Mouse (Mus musculus) liver, adult 2 months (tissue): ENCODE measurements at regions not wholly inside any gene's neighbourhood (a gene's known extent, or its start where the extent isn't known, plus 50 kb on each side); places are given as distances from the start of the nearest gene placed in this dataset.

ENCODE experiments used
- DNase-seq: peaks from one replicate; pipeline ENCODE4 v3.0.0-alpha.2; 2011; ENCODE audit warnings: low read depth, low spot score; ENCODE audit errors: extremely low read depth
- H3K27ac ChIP-seq: fragments of 200-500 bp; replicated peaks from 2 replicates; pipeline ENCODE4 v1.5.1; 2012; ENCODE audit warnings: low read depth, mild to moderate bottlenecking, control low read depth, inconsistent platforms, low read length; ENCODE audit not compliant: insufficient read depth
- H3K27me3 ChIP-seq: fragments of 200-500 bp; 2 replicates; pipeline ENCODE4 v1.6.1; 2012; ENCODE audit warnings: mild to moderate bottlenecking, moderate library complexity, low read length, inconsistent platforms; ENCODE audit not compliant: control insufficient read depth, insufficient read depth
- H3K36me3 ChIP-seq: fragments of 200-500 bp; 2 replicates; pipeline ENCODE4 v1.6.1; 2012; ENCODE audit warnings: low read length, inconsistent platforms; ENCODE audit not compliant: control insufficient read depth, insufficient read depth
- H3K4me1 ChIP-seq: fragments of 200-500 bp; 2 replicates; pipeline ENCODE4 v1.6.1; 2011; ENCODE audit warnings: low read length; ENCODE audit not compliant: control insufficient read depth, insufficient read depth
- H3K4me3 ChIP-seq: fragments of 200-500 bp; 2 replicates; pipeline ENCODE4 v1.5.1; 2011; ENCODE audit warnings: low read depth, mild to moderate bottlenecking, control low read depth, low read length, moderate library complexity; ENCODE audit not compliant: insufficient read depth
- H3K79me2 ChIP-seq: fragments of 200-500 bp; 2 replicates; pipeline ENCODE4 v1.6.1; 2012; ENCODE audit warnings: inconsistent platforms, mild to moderate bottlenecking, low read length, moderate library complexity; ENCODE audit not compliant: control insufficient read depth, insufficient read depth
- H3K9ac ChIP-seq: fragments of 200-500 bp; 2 replicates; pipeline ENCODE4 v1.6.1; 2012; ENCODE audit warnings: low read depth, mild to moderate bottlenecking, control low read depth, inconsistent platforms, low read length
- CTCF ChIP-seq: fragments of 200-500 bp; IDR thresholded peaks from 2 replicates; pipeline ENCODE4 v1.5.1; 2011; ENCODE audit warnings: low read depth, low read length, control low read depth
- POLR2A ChIP-seq: fragments of 200-500 bp; IDR thresholded peaks from 2 replicates; pipeline ENCODE4 v1.6.1; 2011; ENCODE audit warnings: low read length, control low read depth; ENCODE audit not compliant: insufficient read depth; ENCODE audit errors: extremely low read depth
- WGBS: fragments of 180-500 bp; shearing (Covaris S2); methylation state at CpG from one replicate; pipeline ENCODE4 v1.1.7; 2018; 5-methylcytosine and 5-hydroxymethylcytosine counted together

DNA sequence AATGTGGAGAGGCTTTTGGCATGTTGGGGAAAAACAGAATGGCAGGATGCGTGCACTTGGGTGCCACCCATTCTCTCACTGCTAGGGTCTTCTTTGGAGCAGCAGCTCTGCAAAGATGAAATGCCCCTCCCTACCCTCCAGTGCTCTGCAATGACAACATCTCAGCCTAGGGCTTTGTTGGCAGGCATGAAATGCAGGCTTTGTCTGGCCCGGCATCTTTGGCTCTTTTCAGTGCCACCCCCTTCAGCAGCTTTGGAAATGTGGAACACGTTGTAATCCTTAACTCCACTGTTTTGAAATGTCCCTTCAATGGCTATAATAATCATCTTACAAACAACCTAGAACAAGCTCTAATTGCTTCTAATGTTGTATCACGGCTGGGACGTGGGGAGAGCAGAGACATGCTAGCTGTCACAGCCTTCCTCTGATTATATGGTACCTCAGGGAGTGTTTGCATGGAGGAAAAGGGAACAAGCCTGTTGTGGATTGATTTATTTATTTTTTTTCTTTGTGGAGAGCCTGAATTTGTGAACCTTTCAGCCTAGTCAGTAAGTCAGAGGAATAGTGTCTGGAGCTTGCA, 581.6 kb upstream of the Kirrel3 start:
- H3K27ac ChIP-seq: no peak overlapping the region
- no peaks in the 10 kb centered on the region for H3K27me3 ChIP-seq
- no peaks in the 10 kb centered on the region for H3K36me3 ChIP-seq
- no peaks in the 10 kb centered on the region for H3K4me1 ChIP-seq
- H3K4me3 ChIP-seq: no peak overlapping the region
- 71% methylated on average over 5 of the region's 5 CpGs for WGBS
- no peak for DNase-seq
- H3K79me2 ChIP-seq: no peaks in the 10 kb centered on the region
- no peak overlapping the region for H3K9ac ChIP-seq
- no peak for TF ChIP-seq CTCF
- no peak for TF ChIP-seq POLR2A

DNA sequence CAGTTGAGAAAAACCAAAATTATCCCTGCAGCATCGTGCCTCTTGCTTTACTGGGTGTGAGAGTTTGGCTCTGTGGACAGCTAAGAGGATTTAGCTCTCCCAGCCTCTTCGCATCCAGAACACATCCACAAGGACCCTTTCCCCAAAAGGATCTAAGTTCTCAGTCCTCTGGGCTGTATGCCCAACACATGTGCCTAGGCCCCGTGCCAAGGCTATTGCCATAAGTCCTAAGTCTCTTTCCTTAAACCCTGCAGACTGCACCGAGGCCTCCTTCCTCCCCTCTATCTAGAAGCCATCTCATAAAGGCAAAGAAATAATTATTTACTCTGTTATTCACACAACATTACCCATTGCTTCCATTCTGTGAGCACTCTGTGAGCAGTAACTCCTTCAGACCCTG, 570.8 kb upstream of the Kirrel3 start:
- H3K27ac ChIP-seq: no peak overlapping the region
- H3K4me3 ChIP-seq: no peak overlapping the region
- no peak for DNase-seq
- no peak for TF ChIP-seq CTCF
- no peak for TF ChIP-seq POLR2A
- H3K4me1 ChIP-seq: no peaks in the 10 kb centered on the region
- no peaks in the 10 kb centered on the region for H3K27me3 ChIP-seq
- no peaks in the 10 kb centered on the region for H3K79me2 ChIP-seq
- H3K36me3 ChIP-seq: no peaks in the 10 kb centered on the region
- no peak overlapping the region for H3K9ac ChIP-seq
- 85% methylated on average over 4 of the region's 4 CpGs for WGBS

DNA sequence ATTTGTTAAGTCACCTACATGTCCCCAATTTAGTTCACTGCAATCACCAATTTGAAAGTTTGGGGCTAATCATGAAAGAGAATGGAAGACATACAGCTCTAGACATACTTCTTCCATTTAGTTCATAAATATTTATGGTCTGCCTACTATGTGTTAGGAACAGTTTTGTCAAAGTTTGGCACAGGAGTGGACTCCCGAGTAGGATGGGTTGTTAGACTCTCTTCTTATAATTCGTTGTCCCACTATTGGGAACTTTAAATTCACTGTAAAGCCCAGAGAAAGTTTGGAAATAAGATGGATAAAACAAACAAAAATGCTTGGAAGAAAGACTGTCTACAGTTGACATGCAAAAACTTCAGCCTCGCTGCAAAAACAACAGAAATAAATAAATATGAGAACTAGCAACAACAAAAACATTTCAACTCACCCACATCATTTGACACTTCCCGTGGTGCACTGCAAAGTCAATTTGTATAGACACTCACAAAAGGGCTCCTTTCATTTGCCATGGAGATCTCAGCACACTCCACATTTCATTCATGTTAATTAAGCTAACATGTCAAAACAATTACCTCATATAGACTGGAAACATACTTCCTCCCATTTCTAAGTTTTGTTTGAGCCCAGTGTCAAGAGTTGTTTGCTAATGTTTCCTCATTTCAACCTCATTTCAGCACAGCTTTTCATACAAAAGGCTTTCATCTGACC, 570.2 kb upstream of the Kirrel3 start:
- H3K27ac ChIP-seq: no peak overlapping the region
- no peak overlapping the region for H3K9ac ChIP-seq
- no peaks in the 10 kb centered on the region for H3K4me1 ChIP-seq
- H3K4me3 ChIP-seq: no peak overlapping the region
- no peak for DNase-seq
- WGBS: 75% methylated on average over 4 of the region's 4 CpGs
- H3K79me2 ChIP-seq: no peaks in the 10 kb centered on the region
- H3K36me3 ChIP-seq: no peaks in the 10 kb centered on the region
- H3K27me3 ChIP-seq: no peaks in the 10 kb centered on the region
- TF ChIP-seq CTCF (no peak), POLR2A (no peak)

DNA sequence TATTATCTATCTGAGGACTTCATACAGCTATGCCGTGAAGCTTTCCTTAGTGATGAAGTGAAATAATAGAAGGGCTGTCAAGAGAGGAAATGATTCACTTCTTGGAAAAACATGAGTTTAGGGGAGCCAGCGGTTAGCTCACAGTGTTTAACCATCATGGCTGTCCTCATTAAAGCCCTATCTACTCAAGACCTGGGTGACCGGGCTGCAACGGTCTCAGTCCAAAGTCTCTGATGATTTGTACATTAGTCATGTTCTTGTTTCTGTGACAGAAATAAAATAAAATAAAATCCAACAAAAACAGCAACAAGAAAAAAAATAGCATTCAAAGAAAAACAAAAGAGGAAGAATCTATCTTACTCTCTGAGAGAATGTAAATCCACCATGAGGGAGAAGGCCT, 555.4 kb upstream of the Kirrel3 start:
- Histone ChIP-seq H3K27ac (no peak overlapping the region), H3K27me3 (no peaks in the 10 kb centered on the region), H3K9ac (no peak overlapping the region), H3K36me3 (no peaks in the 10 kb centered on the region), H3K79me2 (no peaks in the 10 kb centered on the region), H3K4me3 (no peak overlapping the region), H3K4me1 (no peaks in the 10 kb centered on the region)
- no peak for DNase-seq
- no peak for TF ChIP-seq CTCF
- no peak for TF ChIP-seq POLR2A
- 78% methylated on average over 4 of the region's 4 CpGs for WGBS

DNA sequence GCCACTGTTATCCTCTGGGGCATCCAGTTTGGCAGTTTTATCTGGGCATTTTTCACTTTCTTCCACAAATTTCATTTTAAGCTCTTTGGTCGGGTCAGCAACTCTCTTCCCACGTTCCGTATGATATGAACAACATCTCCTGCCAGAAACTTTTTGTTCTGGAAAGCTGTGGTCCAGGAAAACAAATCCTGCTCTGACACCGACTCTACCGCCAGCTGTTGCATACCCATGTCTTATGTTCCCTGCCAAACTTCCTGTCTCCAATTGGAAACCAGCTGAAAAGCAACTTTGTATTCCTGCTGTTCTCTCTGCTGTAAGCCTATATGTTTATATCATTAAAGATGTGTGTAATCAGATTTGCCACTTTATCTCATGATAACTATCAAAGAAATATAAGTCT, 551.6 kb upstream of the Kirrel3 start:
- Histone ChIP-seq H3K4me1 (no peaks in the 10 kb centered on the region), H3K9ac (no peak overlapping the region), H3K27me3 (no peaks in the 10 kb centered on the region), H3K36me3 (no peaks in the 10 kb centered on the region), H3K79me2 (no peaks in the 10 kb centered on the region), H3K27ac (no peak overlapping the region), H3K4me3 (no peak overlapping the region)
- no peak for DNase-seq
- WGBS: 73% methylated on average over 5 of the region's 5 CpGs
- TF ChIP-seq CTCF (no peak), POLR2A (no peak)

DNA sequence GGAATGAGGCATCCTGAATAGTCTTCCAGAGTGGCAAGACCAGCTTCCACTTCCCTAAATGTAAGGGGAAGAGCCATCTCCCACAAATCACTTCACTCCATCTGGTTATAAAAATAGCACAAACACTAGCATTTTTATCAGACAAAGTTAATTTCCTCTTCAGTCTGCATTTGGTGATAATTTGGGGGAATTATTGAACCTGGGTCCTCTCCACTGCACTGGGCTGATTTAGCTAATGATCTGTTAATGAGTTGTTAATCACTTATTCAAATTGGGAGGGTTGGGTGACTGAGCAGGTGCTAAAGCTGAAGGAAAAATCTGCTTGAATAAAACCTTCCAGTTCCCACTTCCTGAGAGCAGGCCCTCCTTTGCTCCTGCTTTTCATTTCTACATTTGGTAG, 531.4 kb upstream of the Kirrel3 start:
- Histone ChIP-seq H3K27ac (no peak overlapping the region), H3K4me3 (no peak overlapping the region), H3K36me3 (no peaks in the 10 kb centered on the region), H3K27me3 (no peaks in the 10 kb centered on the region), H3K9ac (no peak overlapping the region), H3K79me2 (no peaks in the 10 kb centered on the region), H3K4me1 (no peaks in the 10 kb centered on the region)
- no peak for DNase-seq
- no peak for TF ChIP-seq POLR2A
- TF ChIP-seq CTCF: no peak
